ENCODE assay signal across 9 mouse cellular contexts in the genomic region with DNA sequence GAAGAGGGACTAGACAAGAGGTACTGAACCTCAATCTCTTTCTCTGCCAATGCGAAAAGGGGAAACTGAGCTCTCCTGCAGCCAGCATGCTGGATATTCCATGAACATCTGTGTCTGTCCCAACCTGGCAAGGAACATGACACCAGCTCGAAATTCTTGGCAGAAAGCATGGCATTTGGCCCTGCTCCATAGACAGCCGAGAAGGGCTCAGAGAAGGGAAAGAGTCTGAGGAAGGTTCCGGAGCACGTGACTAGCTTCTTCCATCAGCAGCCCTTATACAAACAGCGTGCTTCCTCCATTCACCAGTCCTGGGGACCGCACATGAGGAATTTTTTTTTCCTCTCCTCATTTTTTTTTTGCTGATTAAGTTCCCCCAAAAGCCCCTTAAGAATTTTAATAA. TPM values are rescaled to one million over a fixed set of nuclear protein-coding genes. Genes with fewer than 3 reads are reported as not detected.
DNase-seq lines count a peak whose midpoint lies in the region; ATAC-seq and TF ChIP-seq lines count a peak whose summit lies in the region.
"Had no signal": no experiment of that assay in that cellular context is flagged by ENCODE, and none has a peak within 500 bp of the region (broad histone marks: within the 10 kb centered on the region; RNA-seq: fewer than 3 reads in every experiment).

No protein-coding gene starts in this region.

- no peak overlapping the region for H3K4me3 ChIP-seq in kidney, postnatal 0 days (replicated peaks; ENCODE audit: low read depth, low read length)
- H3K4me3 ChIP-seq: hindbrain, embryonic 15.5 days had no signal

- WGBS in kidney, postnatal 0 days, result 57% methylated on average over 7 of the region's 7 CpGs

- intact Hi-C loops in heart, postnatal 10 days (cut with DNase I), result loop anchor here (5.0 kb wide), 2 partner anchors 102 to 607 kb away; no protein-coding TSS in a partner anchor

- ATAC-seq in kidney, postnatal 0 days (replicated peaks; ENCODE audit: low FRiP score, low read depth), result no peak
- ATAC-seq: liver, postnatal 0 days had no signal

- no peaks in the 10 kb centered on the region for H3K4me1 ChIP-seq in kidney, postnatal 0 days (replicated peaks; ENCODE audit: insufficient read depth, low read length)

- H3K27me3 ChIP-seq in kidney, postnatal 0 days (ENCODE audit: insufficient read depth, low read length), result no peaks in the 10 kb centered on the region
- H3K27me3 ChIP-seq: hindbrain, embryonic 15.5 days had no signal

- no peaks in the 10 kb centered on the region for H3K36me3 ChIP-seq in kidney, postnatal 0 days (ENCODE audit: insufficient read depth, low read length)
- H3K36me3 ChIP-seq: hindbrain, embryonic 15.5 days had no signal

- H3K9ac ChIP-seq in kidney, postnatal 0 days (ENCODE audit: low read depth, low read length), result no peak overlapping the region
- H3K9ac ChIP-seq: hindbrain, embryonic 15.5 days; liver, postnatal 0 days had no signal

- no peak for TF ChIP-seq CTCF in kidney, postnatal 0 days (IDR thresholded peaks at IDR 0.05; ENCODE audit: low read depth)

- DNase-seq in kidney, postnatal 0 days (ENCODE audit: low spot score), result peak; percentile 60
- no peak for DNase-seq in kidney, adult 11 months
- DNase-seq in Muller cell, postnatal 12 days (ENCODE audit: inconsistent ontology term), result peak; percentile 50
- DNase-seq in brain, adult 2 months (ENCODE audit: low read depth, low spot score), result peak; percentile 53
- peak; percentile 42 to 57 for DNase-seq in heart, postnatal 10 days
- no peak for DNase-seq in spleen, postnatal 14 days (ENCODE audit: low spot score in 2 of 2)
- DNase-seq in frontal cortex, postnatal 14 days (ENCODE audit: low spot score in 2 of 2), result no peak
- DNase-seq: liver, postnatal 0 days had no signal

- H3K9me3 ChIP-seq in kidney, postnatal 0 days (replicated peaks; ENCODE audit: low read length), result no peaks in the 10 kb centered on the region
- H3K9me3 ChIP-seq: hindbrain, embryonic 15.5 days had no signal

- no peak overlapping the region for H3K27ac ChIP-seq in kidney, postnatal 0 days
- H3K27ac ChIP-seq: hindbrain, embryonic 15.5 days had no signal

- no peak overlapping the region for H3K4me2 ChIP-seq in kidney, postnatal 0 days (ENCODE audit: low read length)
- H3K4me2 ChIP-seq: hindbrain, embryonic 15.5 days had no signal

RNA-seq across cellular contexts. Expression of a gene that starts 9.8 kb away (rescaled TPM):
- 18.5 and 21.3 TPM in 2 replicates for polyA plus RNA-seq in kidney, postnatal 0 days (2015; fragmentation: Nextera tagmentation; extraction: Ambion mirVana)
- total RNA-seq in heart, postnatal 10 days (2021), result 10 to 100 TPM in 1 of 2 experiments, 1 to 10 TPM in 1; 8.2 to 11.5 TPM

RNA-seq across cellular contexts. Expression of a gene that starts 57.8 kb away (rescaled TPM):
- 7.6 and 8.3 TPM in 2 replicates for polyA plus RNA-seq in kidney, postnatal 0 days (2015; fragmentation: Nextera tagmentation; extraction: Ambion mirVana)
- total RNA-seq in heart, postnatal 10 days (2021), result under 1 TPM in 1 of 2 experiments, not detected in 1; 0.17 TPM

Comparison
In these comparisons a context has a peak if more than half of its experiments do, and no peak if none do; other contexts are left out.
1. DNase-seq: peak in kidney, postnatal 0 days (single experiment), Muller cell, postnatal 12 days (single experiment), brain, adult 2 months (single experiment) and heart, postnatal 10 days (2 of 2); none in kidney, adult 11 months (single experiment), spleen, postnatal 14 days (0 of 2) and frontal cortex, postnatal 14 days (0 of 2).